Mouse (Mus musculus) splenic B cell, adult 2 months (primary cell): Measurements from ENCODE around the gene Fam222a.

Source experiments
- DNase-seq: peaks from one replicate; pipeline ENCODE4 v3.0.0-alpha.2; 2011; ENCODE audit warnings: low read depth, low spot score
- H3K27me3 ChIP-seq: 2 replicates; pipeline ENCODE4 v1.6.1; 2012; ENCODE audit warnings: mild to moderate bottlenecking, low read length, moderate library complexity, mixed read lengths; ENCODE audit not compliant: control insufficient read depth, poor library complexity, insufficient read depth, severe bottlenecking
- H3K36me3 ChIP-seq: 2 replicates; pipeline ENCODE4 v1.6.1; 2012; ENCODE audit warnings: mild to moderate bottlenecking, low read length, moderate library complexity, mixed read lengths; ENCODE audit not compliant: control insufficient read depth, poor library complexity, insufficient read depth, severe bottlenecking

The Fam222a gene

DNA sequence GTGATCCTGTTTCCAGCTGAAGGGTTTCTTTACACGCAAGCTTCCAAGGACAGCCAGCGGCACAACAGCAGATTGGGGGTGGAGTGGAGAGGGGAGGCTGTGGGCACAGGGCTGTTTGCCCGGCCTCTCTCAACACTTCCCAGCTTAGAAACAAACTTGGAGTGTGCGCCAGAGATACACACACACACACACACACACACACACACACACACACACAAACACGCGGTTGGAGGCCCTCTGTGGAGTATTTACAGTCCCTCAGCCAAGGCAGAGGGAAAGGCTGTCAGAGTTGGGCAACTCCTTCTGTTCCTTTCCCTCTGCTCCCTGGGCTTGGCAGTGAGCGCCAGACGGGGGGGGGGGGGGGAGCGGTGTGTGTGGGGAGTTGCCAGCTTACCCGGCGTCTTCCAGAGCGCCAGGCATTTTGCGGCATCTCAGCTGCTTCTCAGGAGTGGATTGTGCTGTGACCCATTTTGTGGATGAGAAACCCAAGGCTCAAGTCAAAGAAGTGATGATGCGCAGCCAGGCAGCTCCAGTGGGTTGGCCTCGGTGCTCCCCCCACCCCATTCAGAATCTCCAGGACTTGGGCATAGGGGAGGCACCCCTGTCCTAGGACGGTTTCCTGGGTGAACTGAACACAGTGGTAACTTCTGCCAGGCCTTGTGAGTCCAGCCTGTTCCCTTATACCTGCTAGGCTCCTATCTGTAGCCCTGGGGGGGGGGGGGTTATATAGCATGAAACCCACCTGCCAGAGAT lies 2.3 kb downstream of the Fam222a start:
- no peak for DNase-seq
- no peaks in the 10 kb centered on the region for H3K27me3 ChIP-seq

GRCm38 (mm10) chr5:114570791-114571450 lies 3.1 kb downstream of the Fam222a start:
- no peaks in the 10 kb centered on the region for H3K36me3 ChIP-seq
- no peak for DNase-seq
- no peaks in the 10 kb centered on the region for H3K27me3 ChIP-seq

More for the DNA sequence above, 2.3 kb downstream of the Fam222a start:
- H3K36me3 ChIP-seq = no peaks in the 10 kb centered on the region

- DNase-seq = no peak
- H3K27me3 ChIP-seq = no peaks in the 10 kb centered on the region
- no peaks in the 10 kb centered on the region for H3K36me3 ChIP-seq
These were observed 3.7 kb downstream of the Fam222a start for GRCm38 (mm10) chr5:114571451-114572030.

DNA sequence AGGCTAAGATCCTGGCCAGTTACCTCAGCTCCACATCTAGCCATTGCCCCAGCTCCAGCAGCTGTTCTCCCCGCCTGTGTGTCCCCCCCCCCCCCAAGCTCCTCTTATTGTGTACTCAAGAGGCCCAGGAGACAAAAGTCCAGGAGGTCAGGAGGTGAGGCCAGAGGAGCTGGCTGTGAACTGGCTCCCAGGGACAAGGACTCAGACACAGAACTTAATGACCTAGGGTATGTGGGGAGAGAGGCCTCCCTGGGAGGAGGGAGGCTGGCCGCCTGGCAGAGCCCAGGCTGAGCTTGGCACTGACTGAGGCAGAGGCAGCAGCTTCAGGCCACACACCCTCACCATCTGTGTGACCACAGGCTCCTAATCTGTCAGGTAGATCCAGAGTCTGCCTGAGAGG lies 5.2 kb downstream of the Fam222a start:
- no peaks in the 10 kb centered on the region for H3K36me3 ChIP-seq
- H3K27me3 ChIP-seq = no peaks in the 10 kb centered on the region
- DNase-seq = no peak

DNA sequence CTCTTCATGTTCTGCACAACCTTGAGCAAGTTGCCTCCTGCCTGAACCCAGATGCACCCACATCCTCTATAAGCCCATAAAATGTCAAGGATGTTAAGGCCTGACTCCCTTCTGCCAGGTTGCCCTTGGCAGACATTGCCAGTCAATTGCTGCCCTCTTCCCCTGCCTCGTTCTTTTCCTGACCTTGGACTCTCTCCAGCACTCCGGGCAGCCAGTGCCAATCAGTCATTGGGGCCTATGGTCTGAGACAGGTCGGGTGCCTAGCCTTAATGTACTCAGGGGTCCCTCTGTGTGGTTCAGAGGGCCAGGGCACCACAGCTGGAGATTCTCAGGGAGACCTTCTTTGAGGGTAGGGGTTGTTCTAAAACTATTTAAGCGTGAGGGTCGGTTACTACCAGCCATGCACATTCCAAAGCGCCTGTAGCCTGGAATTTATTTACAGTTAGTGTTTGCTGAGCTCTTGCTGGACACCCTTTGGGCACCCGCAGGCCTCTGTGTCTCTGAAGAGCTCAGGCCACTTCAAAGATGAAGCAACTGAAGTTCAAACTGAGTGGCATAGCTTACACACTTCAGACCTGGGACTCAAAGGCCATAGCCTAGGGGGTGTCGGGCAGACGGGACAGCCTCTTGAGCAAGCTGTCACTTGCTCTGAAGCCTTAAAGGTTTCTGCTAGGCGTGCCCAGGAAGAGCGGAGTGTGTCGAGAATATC lies 6.3 kb downstream of the Fam222a start:
- Histone ChIP-seq H3K27me3 (no peaks in the 10 kb centered on the region), H3K36me3 (no peaks in the 10 kb centered on the region)
- DNase-seq = no peak

DNA sequence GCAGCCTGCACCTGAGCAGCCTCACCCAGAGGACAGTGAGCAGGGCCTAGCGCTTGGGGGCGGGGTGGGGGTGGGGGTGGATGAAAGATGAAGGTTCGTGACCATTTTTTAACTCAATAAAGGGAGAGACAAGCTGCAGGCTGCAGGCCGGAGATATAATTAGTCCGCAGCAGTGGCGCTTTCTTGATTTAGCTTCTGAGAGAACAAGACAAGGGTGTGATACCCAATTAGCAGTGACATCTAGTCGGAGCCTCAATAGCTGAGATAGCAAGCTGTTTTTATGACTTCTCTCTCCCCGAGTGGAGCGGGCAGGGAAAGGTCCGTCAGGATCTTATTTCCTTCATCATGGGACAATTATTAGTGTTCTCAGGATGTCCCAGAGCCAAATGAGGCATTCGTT lies 7.2 kb downstream of the Fam222a start:
- no peaks in the 10 kb centered on the region for H3K36me3 ChIP-seq
- DNase-seq = no peak
- no peaks in the 10 kb centered on the region for H3K27me3 ChIP-seq

GRCm38 (mm10) chr5:114575530-114575929 lies 7.7 kb downstream of the Fam222a start:
- DNase-seq = no peak
- H3K27me3 ChIP-seq = no peaks in the 10 kb centered on the region
- H3K36me3 ChIP-seq = no peaks in the 10 kb centered on the region

DNA sequence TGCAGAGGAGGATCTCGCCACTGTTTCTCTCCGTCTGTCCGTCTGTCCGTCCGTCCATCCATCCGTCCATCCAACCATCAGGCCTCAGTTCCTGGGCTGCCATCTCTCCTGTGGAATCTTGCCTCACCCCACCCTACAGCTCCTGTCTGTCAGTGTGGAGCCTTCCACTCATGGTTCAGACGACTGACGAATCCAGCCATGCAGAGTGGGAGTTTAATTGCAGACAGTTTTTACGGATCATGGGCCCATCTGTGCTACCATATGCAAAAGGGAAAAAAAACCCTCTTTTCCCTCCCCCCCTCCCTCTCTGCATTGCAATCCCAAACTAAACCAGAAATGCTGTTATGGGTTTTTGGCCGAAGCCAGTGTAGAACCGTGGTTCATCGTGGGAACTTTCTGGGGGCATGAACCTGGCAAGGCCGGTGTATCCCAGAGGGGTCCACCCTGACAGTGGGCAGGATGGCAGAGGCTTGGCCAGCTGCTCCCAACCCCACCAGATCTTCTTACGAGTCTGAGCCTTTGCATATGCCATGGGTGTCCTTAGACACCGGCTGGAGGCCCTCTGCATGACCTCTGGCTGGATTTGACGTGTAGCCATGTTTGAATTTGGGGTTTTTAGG lies 8.3 kb downstream of the Fam222a start:
- H3K36me3 ChIP-seq = no peaks in the 10 kb centered on the region
- DNase-seq = no peak
- H3K27me3 ChIP-seq = no peaks in the 10 kb centered on the region

DNA sequence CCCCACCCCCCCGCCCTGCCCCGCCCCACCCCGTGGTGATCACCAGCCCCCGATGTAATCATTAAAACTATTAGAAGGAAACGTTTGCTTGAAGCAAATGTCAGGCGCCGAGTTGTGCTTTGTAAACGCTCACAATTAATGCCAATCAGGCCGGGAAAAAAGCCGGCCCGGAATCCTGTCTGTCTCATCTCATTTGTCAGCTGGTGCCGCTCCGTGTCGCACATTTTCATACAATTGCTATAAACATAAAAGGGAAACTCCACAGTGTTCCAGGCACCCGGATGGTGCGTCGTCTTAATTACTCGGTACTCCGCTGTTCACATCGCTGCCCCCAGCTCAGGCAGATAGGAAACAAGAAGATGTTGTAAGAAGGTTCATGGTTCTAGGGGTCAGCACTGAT lies 10.5 kb downstream of the Fam222a start:
- no peak for DNase-seq
- Histone ChIP-seq H3K27me3 (no peaks in the 10 kb centered on the region), H3K36me3 (no peaks in the 10 kb centered on the region)

DNA sequence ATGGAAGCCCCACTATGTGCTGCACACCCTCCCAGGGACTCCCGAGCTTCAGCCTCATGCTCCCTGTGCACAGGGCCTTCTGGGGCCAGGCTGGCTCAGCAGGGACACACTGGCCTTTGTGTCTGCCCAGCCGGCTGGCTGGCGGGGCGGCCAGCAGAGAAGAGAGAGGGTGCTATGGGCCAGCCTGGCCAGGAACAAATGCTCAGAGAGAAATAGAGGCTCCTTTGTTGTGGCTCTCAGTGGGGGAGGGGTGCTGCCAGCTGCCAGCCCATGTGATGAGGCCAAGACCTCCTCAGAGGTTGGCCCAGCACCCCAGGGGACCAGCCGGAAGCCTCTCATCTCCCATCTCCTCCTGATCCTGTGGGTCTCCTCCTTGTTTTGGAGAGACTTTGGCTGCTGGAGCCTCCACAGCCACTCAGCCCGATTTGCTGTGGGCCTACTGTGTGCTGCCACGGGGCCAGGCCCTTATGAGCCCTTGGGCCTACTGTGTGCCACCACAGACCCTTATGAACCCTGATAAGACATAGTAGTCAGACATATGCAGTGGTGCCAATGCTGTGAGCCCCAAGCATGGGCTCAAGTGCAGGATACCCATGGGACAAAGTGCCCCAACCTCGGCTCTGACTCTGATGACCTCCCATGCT lies 12.0 kb downstream of the Fam222a start:
- no peaks in the 10 kb centered on the region for H3K27me3 ChIP-seq
- DNase-seq = no peak
- H3K36me3 ChIP-seq = no peaks in the 10 kb centered on the region

- H3K36me3 ChIP-seq = no peaks in the 10 kb centered on the region
- DNase-seq = no peak
- no peaks in the 10 kb centered on the region for H3K27me3 ChIP-seq
These were observed 13.7 kb downstream of the Fam222a start for GRCm38 (mm10) chr5:114581486-114581885.

GRCm38 (mm10) chr5:114583046-114583445 lies 15.2 kb downstream of the Fam222a start:
- DNase-seq = no peak

GRCm38 (mm10) chr5:114583490-114584175 lies 15.8 kb downstream of the Fam222a start:
- Histone ChIP-seq H3K36me3 (no peaks in the 10 kb centered on the region), H3K27me3 (no peaks in the 10 kb centered on the region)
- DNase-seq = no peak

More at GRCm38 (mm10) chr5:114583046-114583445, 15.2 kb downstream of the Fam222a start:
- Histone ChIP-seq H3K27me3 (no peaks in the 10 kb centered on the region), H3K36me3 (no peaks in the 10 kb centered on the region)
